In genomic region chr9:95598179-95598721, GRCm38 (mm10) we compare ENCODE assay signal across 11 mouse cellular contexts. TPM values are rescaled to one million over a fixed set of nuclear protein-coding genes. Genes with fewer than 3 reads are reported as not detected.
A peak's percentile ranks its signal among the peaks of the same experiment; 100 is the strongest.
DNase-seq lines count a peak whose midpoint lies in the region; ATAC-seq and TF ChIP-seq lines count a peak whose summit lies in the region.
"Had no signal": no experiment of that assay in that cellular context is flagged by ENCODE, and none has a peak within 500 bp of the region (broad histone marks: within the 10 kb centered on the region; RNA-seq: fewer than 3 reads in every experiment).

No protein-coding gene starts in this region.

- H3K27ac ChIP-seq in gastrocnemius, adult 2 months = no peak overlapping the region
- H3K27ac ChIP-seq in lung, postnatal 0 days (ENCODE audit: low read length) = no peak overlapping the region
- no peak overlapping the region for H3K27ac ChIP-seq in intestine, embryonic 15.5 days
- no peak overlapping the region for H3K27ac ChIP-seq in stomach, embryonic 14.5 days (ENCODE audit: low read length)

- peak overlapping the region; percentile 17 for H3K4me2 ChIP-seq in lung, postnatal 0 days (replicated peaks; ENCODE audit: low read depth, low read length)
- peak overlapping the region; percentile 64 for H3K4me2 ChIP-seq in intestine, embryonic 15.5 days (replicated peaks)
- H3K4me2 ChIP-seq in stomach, embryonic 14.5 days (replicated peaks; ENCODE audit: low read depth, low read length) = peak overlapping the region; percentile 37

- no peak for TF ChIP-seq CTCF in gastrocnemius, adult 2 months (IDR thresholded peaks at IDR 0.05)
- TF ChIP-seq CTCF in lung, postnatal 0 days (IDR thresholded peaks at IDR 0.05) = no peak

- no peaks in the 10 kb centered on the region for H3K4me1 ChIP-seq in lung, postnatal 0 days (ENCODE audit: insufficient read depth, low read depth, low read length)
- peaks cover 3% of the 10 kb centered on the region; the same call in 1 of the 2 replicates for H3K4me1 ChIP-seq in intestine, embryonic 15.5 days (replicated peaks)
- H3K4me1 ChIP-seq in stomach, embryonic 14.5 days (ENCODE audit: control insufficient read depth, insufficient read depth, low read length) = no peaks in the 10 kb centered on the region

- WGBS in lung, postnatal 0 days = 34% methylated on average over 19 of the region's 19 CpGs
- 30% methylated on average over 19 of the region's 19 CpGs for WGBS in intestine, embryonic 15.5 days
- WGBS in stomach, embryonic 14.5 days = 33% methylated on average over 19 of the region's 19 CpGs

- TF ChIP-seq EP300 in lung, postnatal 0 days (IDR thresholded peaks at IDR 0.05) = no peak

- intact Hi-C loops in gastrocnemius, adult 2 months (cut with DNase I) = no loop called here
- intact Hi-C loops in gastrocnemius, postnatal 14 days (cut with DNase I; ENCODE audit: low total_unique reads) = no loop called here

- H3K4me3 ChIP-seq in gastrocnemius, adult 2 months = peak overlapping the region; percentile 11; the same call in 1 of the 2 replicates
- no peak overlapping the region for H3K4me3 ChIP-seq in lung, postnatal 0 days (ENCODE audit: low read depth, low read length)
- peak overlapping the region; percentile 17; the same call in 1 of the 2 replicates for H3K4me3 ChIP-seq in intestine, embryonic 15.5 days (replicated peaks)
- H3K4me3 ChIP-seq in stomach, embryonic 14.5 days (ENCODE audit: low read depth, low read length) = no peak overlapping the region

- DNase-seq in gastrocnemius, adult 2 months = no peak
- no peak for DNase-seq in gastrocnemius, postnatal 14 days
- DNase-seq in lung, postnatal 0 days (ENCODE audit: low spot score) = peak; percentile 5
- no peak for DNase-seq in lung, adult 18-20 months
- DNase-seq in spleen, adult 12 weeks (ENCODE audit: low spot score) = no peak
- DNase-seq in thymus, postnatal 4 days = no peak
- DNase-seq: cerebellum, adult 8-10 months; layer of hippocampus, postnatal 36 days had no signal

- no peak overlapping the region for H3K9ac ChIP-seq in lung, postnatal 0 days (replicated peaks; ENCODE audit: low read depth)
- H3K9ac ChIP-seq in intestine, embryonic 15.5 days = 0 out of 2 replicates have a peak overlapping the region, but pooled peaks have one; percentile 26
- no peak overlapping the region for H3K9ac ChIP-seq in stomach, embryonic 14.5 days (replicated peaks; ENCODE audit: low read depth, low read length)

- H3K9me3 ChIP-seq in lung, postnatal 0 days (ENCODE audit: low read length) = no peaks in the 10 kb centered on the region
- no peaks in the 10 kb centered on the region for H3K9me3 ChIP-seq in intestine, embryonic 15.5 days
- no peaks in the 10 kb centered on the region for H3K9me3 ChIP-seq in stomach, embryonic 14.5 days (ENCODE audit: control insufficient read depth, low read depth, low read length)

- no peaks in the 10 kb centered on the region for H3K27me3 ChIP-seq in lung, postnatal 0 days (replicated peaks; ENCODE audit: insufficient read depth, low read length)
- no peaks in the 10 kb centered on the region for H3K27me3 ChIP-seq in intestine, embryonic 15.5 days (replicated peaks)
- H3K27me3 ChIP-seq in stomach, embryonic 14.5 days (ENCODE audit: control insufficient read depth, insufficient read depth, low read length) = no peaks in the 10 kb centered on the region; the same call in 1 of the 2 replicates

- no peak for ATAC-seq in lung, postnatal 0 days
- ATAC-seq in intestine, embryonic 15.5 days = peak; percentile 65
- no peak for ATAC-seq in stomach, embryonic 14.5 days (ENCODE audit: insufficient number of reproducible peaks, insufficient read depth, low FRiP score, low read depth)
- ATAC-seq: activated CD4-positive, CD25-positive, alpha-beta regulatory T cell, adult 4 months had no signal

- no peaks in the 10 kb centered on the region for H3K36me3 ChIP-seq in lung, postnatal 0 days (ENCODE audit: insufficient read depth, low read length)
- H3K36me3 ChIP-seq in intestine, embryonic 15.5 days = no peaks in the 10 kb centered on the region
- H3K36me3 ChIP-seq in stomach, embryonic 14.5 days (ENCODE audit: control insufficient read depth, insufficient read depth, low read length) = no peaks in the 10 kb centered on the region

RNA-seq across cellular contexts. Expression of gene Paqr9, which starts 38.8 kb away (rescaled TPM):
- 1 to 10 TPM; 1.9 to 5.0 TPM for total RNA-seq in gastrocnemius, adult 2 months (2021)
- total RNA-seq in gastrocnemius, postnatal 14 days (2021) = 1 to 10 TPM; 4.5 to 4.8 TPM
- 0.11 and 0.16 TPM in 2 replicates for polyA plus RNA-seq in lung, postnatal 0 days (2015; fragmentation: Nextera tagmentation; extraction: Ambion mirVana)
- 0.82 and 1.0 TPM in 2 replicates for polyA plus RNA-seq in intestine, embryonic 15.5 days (2015; fragmentation: Nextera tagmentation; extraction: Ambion mirVana)
- polyA plus RNA-seq in stomach, embryonic 14.5 days (2014; fragmentation: Nextera tagmentation; extraction: Ambion mirVana) = 0.09 TPM in 1 of 2 replicates, not detected in the other

RNA-seq across cellular contexts. Expression of gene Pcolce2, which starts 39.2 kb away (rescaled TPM):
- 10 to 100 TPM in 1 of 2 experiments, 1 to 10 TPM in 1; 8.2 to 13.7 TPM for total RNA-seq in gastrocnemius, adult 2 months (2021)
- 1 to 10 TPM; 7.4 to 9.9 TPM for total RNA-seq in gastrocnemius, postnatal 14 days (2021)
- polyA plus RNA-seq in lung, postnatal 0 days (2015; fragmentation: Nextera tagmentation; extraction: Ambion mirVana) = 45.7 and 52.1 TPM in 2 replicates
- 0.84 and 1.4 TPM in 2 replicates for polyA plus RNA-seq in intestine, embryonic 15.5 days (2015; fragmentation: Nextera tagmentation; extraction: Ambion mirVana)
- polyA plus RNA-seq in stomach, embryonic 14.5 days (2014; fragmentation: Nextera tagmentation; extraction: Ambion mirVana) = 0.98 and 1.3 TPM in 2 replicates

Comparison
In these comparisons a context has a peak if more than half of its experiments do, and no peak if none do; other contexts are left out.
1. H3K4me3 ChIP-seq: peak in gastrocnemius, adult 2 months (single experiment) and intestine, embryonic 15.5 days (single experiment); none in lung, postnatal 0 days (single experiment) and stomach, embryonic 14.5 days (single experiment).
2. RNA of gene Pcolce2, which starts 39.2 kb away (polyA plus RNA-seq): 45.7 to 52.1 TPM in lung, postnatal 0 days; 0.98 to 1.3 TPM in stomach, embryonic 14.5 days and 0.84 to 1.4 TPM in intestine, embryonic 15.5 days; every median in the first group is over 10 times any median in the second.
3. Peak in every context shown above with its lines, with median percentiles within 50 percentile points of each other: H3K4me2 ChIP-seq.